Mouse (Mus musculus) CD8-positive naive resting alpha-beta T cell, adult 57 days (primary cell): ENCODE measurements around the gene Fzd2. TPM values are rescaled to one million over a fixed set of nuclear protein-coding genes. Genes with fewer than 3 reads are reported as not detected.

ENCODE experiments used
- total RNA-seq: library from RNA; stranded (reverse); gene quantifications from one replicate; pipeline ENCODE4 v1.2.4, GENCODE M21; 2023

Fzd2 gene
- not detected for total RNA-seq

GRCm38 (mm10) chr11:102604010-102604584 lies at the start of gene Fzd2:
Gene Fzd2 (plus strand): TSS chr11:102604396.

DNA sequence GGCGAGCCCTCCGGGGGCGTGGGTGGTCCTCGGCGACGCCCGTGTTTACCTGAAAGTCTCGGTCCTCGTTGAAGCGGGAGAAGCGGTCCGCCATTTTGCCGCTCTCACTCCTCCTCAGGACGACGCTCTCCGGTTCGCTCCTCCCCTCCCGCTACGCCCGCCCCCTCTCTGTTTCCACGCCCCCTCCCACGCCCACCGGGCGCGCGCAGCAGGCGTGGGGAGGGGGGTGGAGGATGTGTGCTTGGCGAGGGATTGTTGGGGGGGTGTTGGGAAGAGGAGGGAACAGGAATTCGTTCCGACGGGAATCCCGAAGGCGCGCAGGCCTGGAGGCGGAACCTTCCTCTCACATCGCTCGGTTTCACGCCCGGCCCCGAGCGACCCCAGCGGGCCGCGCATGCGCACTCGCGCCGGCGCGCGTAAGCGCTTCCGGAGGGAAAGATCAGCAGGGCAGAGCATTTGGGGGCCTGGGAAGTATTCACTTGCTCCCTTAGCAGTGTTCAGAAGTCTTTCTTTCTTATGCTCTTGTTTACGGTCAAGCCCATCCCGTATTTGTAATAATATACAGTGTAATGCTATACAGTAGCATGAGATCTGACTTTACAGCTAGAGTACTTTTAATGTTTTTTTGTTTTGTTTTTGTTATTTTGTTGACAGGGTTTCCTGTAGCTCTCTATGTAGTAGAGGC lies 48.0 kb upstream of the Fzd2 start, which contains the start of gene Gpatch8:
Gpatch8 (minus strand) TSS at position 362 of the 685 bp plus-strand sequence.

DNA sequence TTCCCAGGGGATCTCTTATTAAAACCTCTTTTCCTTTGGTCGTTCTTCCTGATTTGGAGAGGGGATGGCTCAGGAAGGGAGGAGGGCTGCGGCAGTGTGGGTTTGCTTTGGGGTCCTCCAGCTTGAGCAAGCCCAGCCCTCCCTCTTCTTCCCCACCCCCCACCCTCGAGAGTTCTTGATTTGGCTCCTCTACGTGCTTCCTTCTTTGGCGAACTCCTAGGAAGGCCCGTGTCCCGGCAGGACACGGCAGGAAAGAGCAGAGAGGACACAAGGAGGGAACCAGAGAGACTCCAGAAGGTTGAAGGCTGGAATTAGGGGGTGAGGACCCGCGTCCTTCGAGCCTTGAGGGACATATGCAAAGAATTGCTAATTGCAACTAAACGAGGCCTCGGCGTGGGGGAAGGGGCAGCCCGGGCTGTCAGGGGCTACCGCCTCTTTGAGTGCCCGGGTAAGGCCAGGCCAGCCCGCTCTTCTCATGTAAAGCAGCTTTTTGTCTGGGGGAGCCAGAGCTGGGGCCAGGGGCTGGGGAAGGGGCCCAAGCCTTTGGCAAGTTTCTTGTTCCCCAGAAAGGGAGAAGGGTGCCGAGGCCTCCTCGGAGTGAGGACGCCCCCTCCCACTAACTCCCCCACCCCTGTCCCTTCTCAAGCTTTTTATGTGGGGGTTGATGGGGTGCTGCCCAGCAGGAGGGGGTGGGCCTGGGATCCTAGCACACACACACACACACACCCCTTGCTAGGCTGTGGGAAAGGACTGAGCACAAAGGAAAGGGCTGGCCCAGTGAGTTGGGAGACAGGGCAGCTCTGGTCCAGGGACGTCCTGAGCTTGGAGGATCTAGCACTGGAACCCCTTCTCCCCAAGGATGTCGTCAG lies 24.8 kb upstream of the Fzd2 start, which contains the start of gene Gm11627:
Gm11627 (minus strand) TSS at position 297 of the 869 bp plus-strand sequence.

Other genes starting within 250 kb of the Fzd2 start
- 2.5 TPM for gene Slc4a1, start 238.2 kb upstream of the Fzd2 start, total RNA-seq
- gene Rundc3a, start 211.0 kb upstream of the Fzd2 start, total RNA-seq = 5.6 TPM
- 29.5 TPM for gene Slc25a39, start 196.4 kb upstream of the Fzd2 start, total RNA-seq
- gene Grn, start 174.1 kb upstream of the Fzd2 start, total RNA-seq = 15.5 TPM
- gene Fam171a2, start 156.7 kb upstream of the Fzd2 start, total RNA-seq = not detected
- gene Itga2b, start 134.3 kb upstream of the Fzd2 start, total RNA-seq = 13.6 TPM
- 53.6 TPM for gene Gpatch8, start 48.0 kb upstream of the Fzd2 start, total RNA-seq
- not detected for gene Gm11627, start 24.9 kb upstream of the Fzd2 start, total RNA-seq
- gene Meioc, start 59.3 kb downstream of the Fzd2 start, total RNA-seq = not detected
- 37.7 TPM for gene Ccdc43, start 93.4 kb downstream of the Fzd2 start, total RNA-seq
- 2.5 TPM for gene Adam11, start 157.0 kb downstream of the Fzd2 start, total RNA-seq
- not detected for gene Gjc1, start 215.3 kb downstream of the Fzd2 start, total RNA-seq
- gene Higd1b, start 231.5 kb downstream of the Fzd2 start, total RNA-seq = not detected